Mouse (Mus musculus): ENCODE results near the gene Fhad1. TPM values are rescaled to one million over a fixed set of nuclear protein-coding genes. Genes with fewer than 3 reads are reported as not detected.
A peak's percentile ranks its signal among the peaks of the same experiment; 100 is the strongest.

Gene Fhad1
- total RNA-seq, 2 experiments from 2014 or later, result 1.4 to 2.0 TPM

- DNase-seq (ENCODE audit: low spot score in 2 of 2), result no peak
Observed at GRCm38 (mm10) chr4:141893157-141893784, 121.6 kb downstream of the Fhad1 start.

DNA sequence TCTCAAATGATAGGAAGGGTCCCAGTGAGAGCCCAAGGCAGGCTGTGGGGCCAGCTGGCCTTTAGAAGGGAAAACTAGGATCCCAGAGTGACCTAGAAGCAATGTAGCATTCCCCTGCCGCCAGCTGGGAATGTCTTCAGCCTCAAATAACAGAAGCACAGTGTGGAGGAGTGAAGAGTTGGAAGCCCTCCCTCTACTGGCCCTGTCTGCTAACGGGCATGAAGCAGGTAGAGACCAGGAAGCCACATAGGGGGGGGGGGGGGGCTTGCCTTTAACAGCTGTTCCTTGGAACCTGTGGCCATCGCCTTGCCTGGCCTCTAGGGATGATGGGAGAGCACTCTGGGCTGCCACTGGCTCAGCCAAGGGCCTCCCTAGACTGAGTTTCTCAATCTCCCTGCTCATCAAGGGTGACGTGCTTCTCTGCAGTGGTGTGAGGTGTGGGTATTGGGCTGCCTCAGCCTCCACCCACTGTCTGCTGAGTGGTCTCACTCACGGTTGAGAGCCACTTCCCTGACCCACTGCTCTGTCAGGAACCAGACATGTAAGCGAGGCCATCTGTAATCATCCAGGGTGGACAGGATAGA lies 128.4 kb downstream of the Fhad1 start:
- no peak for DNase-seq (ENCODE audit: low spot score in 2 of 2)

DNA sequence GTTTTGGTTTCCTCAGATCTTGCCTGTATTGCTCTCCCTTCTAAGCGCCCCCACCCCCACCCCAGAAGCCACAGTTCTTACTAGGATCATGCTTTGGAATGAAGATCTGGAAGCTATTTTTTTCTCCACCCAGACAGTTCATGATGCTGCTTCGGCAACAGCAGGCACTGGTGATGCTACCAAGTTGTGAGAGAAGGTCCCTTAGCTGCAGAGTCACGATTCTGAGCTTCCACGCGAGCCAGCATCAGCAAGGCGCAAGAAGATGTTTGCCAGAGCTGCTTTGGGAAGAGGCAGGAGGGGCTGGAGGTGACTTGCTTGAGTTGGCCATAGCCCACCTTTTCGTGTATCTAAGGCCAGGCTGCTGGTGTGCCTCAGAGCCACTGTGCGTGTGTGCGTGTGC lies 129.4 kb downstream of the Fhad1 start:
- DNase-seq (ENCODE audit: low spot score in 2 of 2), result no peak

DNA sequence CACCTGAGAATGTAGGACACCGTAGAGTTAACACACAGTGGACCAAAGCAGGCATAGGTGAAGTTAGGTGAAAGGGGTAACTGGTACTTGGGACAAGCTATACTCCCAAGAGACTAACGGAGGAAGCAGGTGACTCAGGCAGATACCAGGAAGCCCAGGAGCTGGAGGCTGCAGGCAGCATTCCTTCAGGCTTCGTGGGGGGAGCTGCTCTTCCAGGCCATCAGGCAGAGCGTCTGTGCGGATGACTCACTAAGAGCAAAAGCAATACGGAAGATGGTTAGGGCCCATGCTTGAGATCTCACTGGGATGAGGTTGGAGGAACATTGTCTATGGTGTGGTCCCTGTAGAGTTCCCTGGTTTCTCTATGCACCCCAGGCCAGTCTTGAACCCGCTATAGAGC lies 132.0 kb downstream of the Fhad1 start:
- no peak for DNase-seq (ENCODE audit: low spot score in 2 of 2)

- DNase-seq (ENCODE audit: low spot score in 2 of 2), result no peak
Observed at GRCm38 (mm10) chr4:141881950-141882349, 132.9 kb downstream of the Fhad1 start.

- DNase-seq (ENCODE audit: low spot score in 2 of 2), result no peak
Observed at GRCm38 (mm10) chr4:141881289-141881914, 133.5 kb downstream of the Fhad1 start.

GRCm38 (mm10) chr4:141879875-141880274 lies 135.0 kb downstream of the Fhad1 start:
- no peak for DNase-seq (ENCODE audit: low spot score in 2 of 2)

GRCm38 (mm10) chr4:141879074-141879473 lies 135.8 kb downstream of the Fhad1 start:
- DNase-seq (ENCODE audit: low spot score in 2 of 2), result no peak

DNA sequence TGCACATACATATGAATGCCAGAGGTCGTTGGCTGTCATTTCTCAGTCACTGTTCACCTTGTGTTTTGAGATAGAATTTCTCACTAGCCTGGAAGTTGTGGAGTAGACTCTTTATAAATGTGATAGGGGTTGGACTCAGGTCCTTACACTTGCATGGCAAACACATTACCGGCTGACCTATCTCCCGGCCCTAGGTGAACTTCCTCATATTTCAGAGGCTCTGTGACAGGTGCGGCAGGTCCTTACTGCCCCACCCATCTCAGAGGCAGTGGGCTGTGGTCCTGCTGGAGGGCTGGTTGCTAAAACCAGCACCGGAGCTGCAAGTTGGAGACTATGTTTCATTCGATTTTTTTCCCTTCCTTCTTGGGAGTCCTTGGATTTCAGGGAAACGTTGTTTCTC lies 136.3 kb downstream of the Fhad1 start:
- DNase-seq (ENCODE audit: low spot score in 2 of 2), result no peak

DNA sequence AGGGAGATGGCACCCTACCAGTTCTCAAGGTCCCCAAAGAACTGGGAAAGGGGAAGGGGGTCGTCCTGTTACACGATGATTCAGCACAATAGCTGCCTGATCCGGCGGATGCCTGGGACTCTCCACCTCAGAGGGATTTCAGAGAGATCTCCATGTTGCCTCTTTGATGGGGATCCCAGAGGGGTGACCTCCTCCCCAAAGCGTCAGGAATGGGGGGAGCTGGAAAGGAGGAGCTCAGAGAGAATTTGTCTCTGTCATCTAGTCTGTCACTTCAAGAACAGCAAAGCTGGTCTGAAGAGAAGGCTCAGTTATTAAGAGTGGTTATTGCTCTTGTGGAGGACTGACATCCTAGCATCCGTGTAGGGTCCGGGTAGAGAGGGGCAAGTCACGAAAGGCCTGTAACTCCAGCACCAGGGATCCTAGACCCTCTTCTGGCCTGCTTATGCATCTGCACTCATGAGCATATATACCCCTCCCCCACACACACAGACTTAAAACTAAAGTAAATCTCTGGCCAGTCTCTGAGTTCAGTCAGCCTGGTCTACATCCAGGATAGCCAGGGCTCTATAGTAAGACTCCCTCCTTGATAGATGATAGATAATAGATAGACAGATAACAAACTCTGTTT lies 139.3 kb downstream of the Fhad1 start:
- DNase-seq (ENCODE audit: low spot score in 2 of 2), result no peak

GRCm38 (mm10) chr4:141874601-141875460 lies 140.1 kb downstream of the Fhad1 start, which contains the start of gene Efhd2:
TSS of gene Efhd2 (minus strand) at chr4:141874920.
- DNase-seq (ENCODE audit: low spot score in 2 of 2), result peak; percentile 56 to 66

GRCm38 (mm10) chr4:141874111-141874600 lies 140.7 kb downstream of the Fhad1 start:
- DNase-seq (ENCODE audit: low spot score in 2 of 2), result no peak

- DNase-seq (ENCODE audit: low spot score in 2 of 2), result no peak
Observed at GRCm38 (mm10) chr4:141872977-141873376, 141.9 kb downstream of the Fhad1 start.

- no peak for DNase-seq (ENCODE audit: low spot score in 2 of 2)
Observed at GRCm38 (mm10) chr4:141871909-141872308, 143.0 kb downstream of the Fhad1 start.

GRCm38 (mm10) chr4:141871333-141871725 lies 143.6 kb downstream of the Fhad1 start:
- no peak for DNase-seq (ENCODE audit: low spot score in 2 of 2)

DNA sequence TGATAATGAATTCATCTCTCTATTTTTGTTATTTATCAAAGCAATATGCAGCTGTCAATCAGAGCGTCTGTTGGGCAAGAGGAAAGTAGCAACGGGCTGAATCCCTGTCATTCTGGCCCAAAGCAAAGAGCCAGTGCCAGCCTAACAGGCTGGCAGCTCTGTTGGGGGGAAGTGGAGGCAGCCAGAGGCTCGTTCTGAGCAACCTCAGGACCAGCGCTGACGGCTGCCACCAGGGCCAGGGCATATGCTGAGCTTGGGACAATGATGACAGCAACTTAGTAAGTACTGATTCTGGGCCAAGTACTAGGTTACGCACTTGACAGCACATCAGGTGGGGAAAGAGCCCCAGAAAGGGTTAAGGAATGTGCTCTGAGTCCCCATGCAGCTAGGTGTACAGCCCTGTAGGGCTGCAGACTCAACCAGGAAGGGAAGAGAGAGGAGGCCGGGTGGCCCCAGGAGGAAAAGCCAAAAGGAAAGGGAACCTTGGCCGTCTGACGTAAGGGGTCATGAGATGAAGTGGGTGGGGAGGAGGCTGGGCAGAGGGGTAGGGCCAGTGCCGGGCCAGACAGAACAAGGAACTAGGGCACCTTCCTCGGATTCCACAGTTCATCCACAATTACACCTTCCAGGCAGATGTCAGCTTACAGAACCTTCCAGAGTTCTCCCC lies 144.1 kb downstream of the Fhad1 start:
- DNase-seq (ENCODE audit: low spot score in 2 of 2), result no peak

- DNase-seq (ENCODE audit: low spot score in 2 of 2), result no peak
Observed at GRCm38 (mm10) chr4:141869436-141870215, 145.3 kb downstream of the Fhad1 start.

DNA sequence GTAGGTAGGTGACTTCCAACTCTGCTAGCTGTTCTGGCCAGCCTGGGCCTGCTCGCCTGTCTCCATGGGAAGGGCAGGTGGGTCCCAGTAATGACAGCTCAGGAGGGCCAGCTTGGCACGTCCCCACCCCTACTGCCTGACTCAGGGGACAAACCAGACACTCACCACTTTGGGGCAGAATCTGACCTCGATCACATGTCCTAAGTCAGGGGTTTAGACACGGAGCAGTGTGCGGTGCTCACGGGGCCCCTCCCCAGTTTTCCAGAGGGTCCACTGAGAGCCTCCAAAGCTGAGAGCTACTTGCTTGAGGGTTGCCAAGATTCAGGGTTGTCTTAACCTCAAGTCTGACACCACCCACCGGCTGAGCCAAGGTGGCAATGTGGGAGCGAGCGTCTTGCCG lies 146.8 kb downstream of the Fhad1 start:
- no peak for DNase-seq (ENCODE audit: low spot score in 2 of 2)

DNA sequence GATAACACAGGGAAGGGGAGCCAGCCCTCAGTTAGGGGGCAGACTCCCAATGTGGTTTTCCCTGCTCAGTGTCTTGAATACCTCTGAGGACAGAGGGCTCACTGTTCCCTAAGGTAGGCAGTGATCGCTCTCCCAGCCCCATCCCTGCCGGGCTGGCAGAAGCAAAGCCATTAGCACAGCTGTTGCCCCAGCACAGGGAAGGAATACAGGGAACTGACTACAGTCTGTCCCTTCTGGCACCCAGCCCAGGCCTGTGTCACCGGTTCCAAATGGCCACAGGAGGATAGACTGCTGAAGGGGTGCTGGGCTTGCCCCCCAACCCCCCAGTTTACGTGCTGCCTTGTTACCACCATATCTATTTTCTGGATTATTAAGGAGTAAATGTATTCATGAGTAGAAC lies 147.4 kb downstream of the Fhad1 start:
- no peak for DNase-seq (ENCODE audit: low spot score in 2 of 2)
